Mouse (Mus musculus) midbrain, embryonic 13.5 days (tissue): ENCODE results near the gene Lrrfip2. TPM values are rescaled to one million over a fixed set of nuclear protein-coding genes. Genes with fewer than 3 reads are reported as not detected.
A peak's percentile ranks its signal among the peaks of the same experiment; 100 is the strongest.

Experiments used
- ATAC-seq: fragments of 200-750 bp; cut with Nextera tagmentation; 2 replicates; pipeline ENCODE4 v1.8.0; 2017; ENCODE audit warnings: mild to moderate bottlenecking, moderate TSS enrichment, moderate library complexity
- H3K27ac ChIP-seq: fragments of 300-500 bp; sonication (generic); 2 replicates; pipeline ENCODE4 v1.5.1; 2015; ENCODE audit warnings: inconsistent platforms, mild to moderate bottlenecking, moderate library complexity
- H3K27me3 ChIP-seq: fragments of 300-500 bp; sonication (generic); 2 replicates; pipeline ENCODE4 v1.6.1; 2015; ENCODE audit warnings: mild to moderate bottlenecking, inconsistent platforms
- H3K36me3 ChIP-seq: fragments of 300-500 bp; sonication (generic); 2 replicates; pipeline ENCODE4 v1.6.1; 2015; ENCODE audit warnings: mild to moderate bottlenecking, inconsistent platforms
- H3K4me1 ChIP-seq: fragments of 300-500 bp; sonication (generic); replicated peaks from 2 replicates; pipeline ENCODE4 v1.6.1; 2015; ENCODE audit warnings: inconsistent platforms
- H3K4me2 ChIP-seq: fragments of 300-500 bp; sonication (generic); replicated peaks from 2 replicates; pipeline ENCODE4 v1.6.1; 2015; ENCODE audit warnings: moderate library complexity, mild to moderate bottlenecking, inconsistent platforms
- H3K4me3 ChIP-seq: fragments of 300-500 bp; sonication (generic); replicated peaks from 2 replicates; pipeline ENCODE4 v1.5.1; 2015; ENCODE audit warnings: mild to moderate bottlenecking, inconsistent platforms
- H3K9ac ChIP-seq: fragments of 300-500 bp; sonication (generic); replicated peaks from 2 replicates; pipeline ENCODE4 v1.6.1; 2015; ENCODE audit warnings: mild to moderate bottlenecking, inconsistent platforms
- H3K9me3 ChIP-seq: fragments of 300-500 bp; sonication (generic); 2 replicates; pipeline ENCODE4 v1.6.1; 2016; ENCODE audit warnings: mild to moderate bottlenecking, inconsistent platforms
- WGBS: fragments of 180-500 bp; shearing (Covaris S2); methylation state at CpG from one replicate; pipeline ENCODE4 v1.1.7; 2015; 5-methylcytosine and 5-hydroxymethylcytosine counted together
- polyA plus RNA-seq: library from polyadenylated mRNA; unstranded; fragments of >200 nt; fragmentation: Nextera tagmentation; extraction: Ambion mirVana; gene quantifications from 2 replicates; pipeline ENCODE4 v1.2.1, GENCODE M21; 2015

Gene Lrrfip2
- polyA plus RNA-seq, 1 experiment from 2014 or later, result 47.6 TPM

DNA sequence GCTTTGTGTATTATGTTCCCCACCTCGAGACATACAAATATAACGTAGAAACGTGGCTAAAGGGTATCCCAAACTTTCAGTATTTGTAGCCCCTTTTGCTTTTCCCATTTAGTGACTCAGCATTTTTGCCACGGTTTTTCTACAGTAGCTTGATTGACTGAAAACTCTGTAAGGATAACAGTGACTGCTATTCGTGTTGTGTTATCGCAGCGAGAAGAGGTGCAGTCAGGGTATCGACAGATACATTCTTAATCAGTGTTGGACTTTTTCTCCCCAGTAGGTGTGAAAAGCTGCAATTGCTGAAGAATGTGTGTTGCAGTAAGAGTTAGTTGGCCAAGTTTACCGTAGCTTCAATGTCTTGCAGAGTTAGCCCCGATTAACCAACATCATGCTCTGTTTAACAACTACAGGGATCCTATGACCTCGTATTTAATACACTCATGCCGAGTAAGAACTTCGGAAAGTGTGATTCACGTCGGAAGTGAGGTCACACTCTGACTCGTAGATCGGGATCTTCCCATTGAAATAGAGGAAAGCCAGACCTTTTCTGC lies 1.6 kb downstream of the Lrrfip2 start:
- no peak for ATAC-seq
- Histone ChIP-seq H3K4me1 (peaks cover 25% of the 10 kb centered on the region), H3K9ac (peak overlapping the region; percentile 87), H3K4me2 (peak overlapping the region; percentile 76), H3K27me3 (no peaks in the 10 kb centered on the region), H3K4me3 (peak overlapping the region; percentile 90), H3K9me3 (no peaks in the 10 kb centered on the region), H3K27ac (no peak overlapping the region; the same call in 1 of the 2 replicates), H3K36me3 (no peaks in the 10 kb centered on the region)
- WGBS, result 19% methylated on average over 17 of the region's 17 CpGs

DNA sequence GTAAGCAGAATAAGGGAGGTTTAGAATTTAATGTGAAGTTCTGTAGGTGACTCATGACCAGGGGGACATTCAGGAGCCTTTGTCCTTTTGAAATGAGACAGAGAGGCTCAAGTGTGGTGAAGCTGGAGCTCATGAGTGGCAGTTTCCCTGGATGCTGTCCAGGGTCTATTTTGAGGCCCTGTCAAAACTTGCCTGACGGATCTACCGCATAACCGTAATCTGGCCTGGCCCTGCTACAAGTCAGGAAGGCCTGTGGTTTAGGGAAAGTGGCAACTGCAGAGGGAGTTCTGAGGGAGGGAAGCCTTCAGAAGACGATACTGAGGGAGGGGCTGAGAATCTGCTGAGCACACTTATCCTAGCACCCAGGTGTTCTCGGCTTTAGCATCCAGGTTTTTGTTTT lies 5.1 kb downstream of the Lrrfip2 start:
- Histone ChIP-seq H3K27me3 (no peaks in the 10 kb centered on the region), H3K4me2 (no peak overlapping the region), H3K9ac (no peak overlapping the region), H3K9me3 (no peaks in the 10 kb centered on the region), H3K27ac (no peak overlapping the region), H3K36me3 (no peaks in the 10 kb centered on the region), H3K4me3 (no peak overlapping the region), H3K4me1 (peaks cover 22% of the 10 kb centered on the region)
- no peak for ATAC-seq
- WGBS, result 89% methylated on average over 5 of the region's 5 CpGs

DNA sequence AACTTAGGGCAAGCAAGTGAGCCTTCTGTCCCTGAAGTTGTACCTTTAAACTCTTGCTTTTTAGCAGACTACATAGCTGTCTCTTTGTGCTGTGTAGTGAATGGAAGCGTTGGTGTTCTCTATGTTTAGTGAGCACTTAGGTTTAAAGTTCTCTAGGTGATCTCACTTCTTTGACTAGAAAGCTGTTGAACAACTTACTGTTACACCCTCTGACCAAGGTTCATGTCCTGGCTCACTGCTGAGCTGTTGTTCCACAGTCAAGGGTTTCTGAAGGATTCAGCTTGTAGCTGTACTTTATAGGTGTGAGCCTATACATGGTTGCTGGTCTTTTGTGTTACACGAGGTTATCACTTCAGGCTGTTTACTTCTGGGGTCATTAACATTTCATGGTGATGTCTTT lies 5.9 kb downstream of the Lrrfip2 start:
- Histone ChIP-seq H3K36me3 (no peaks in the 10 kb centered on the region), H3K4me2 (no peak overlapping the region), H3K9me3 (no peaks in the 10 kb centered on the region), H3K9ac (no peak overlapping the region), H3K4me3 (no peak overlapping the region), H3K27me3 (no peaks in the 10 kb centered on the region), H3K4me1 (peaks cover 21% of the 10 kb centered on the region), H3K27ac (no peak overlapping the region)
- WGBS, result 79% methylated on average over 2 of the region's 2 CpGs
- no peak for ATAC-seq

DNA sequence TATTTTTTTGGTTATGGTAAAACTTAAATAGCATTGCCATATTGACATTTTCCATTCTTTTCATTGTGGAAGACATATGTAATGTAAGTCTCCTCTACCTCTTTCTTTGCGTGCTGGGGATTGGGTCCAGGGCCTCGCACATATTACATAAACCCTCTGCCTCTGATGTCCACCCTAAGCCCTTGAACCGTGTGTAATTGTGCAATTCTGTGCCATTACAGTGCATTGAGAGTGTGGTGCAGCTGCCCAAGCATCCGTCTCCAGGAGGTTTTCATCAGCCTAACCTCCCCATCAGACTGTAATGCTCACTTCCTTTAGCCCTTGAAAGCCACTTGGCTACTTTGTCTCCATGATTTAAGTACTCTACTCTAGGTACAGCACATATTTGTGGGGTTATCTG lies 7.0 kb downstream of the Lrrfip2 start:
- Histone ChIP-seq H3K36me3 (no peaks in the 10 kb centered on the region), H3K4me1 (peaks cover 12% of the 10 kb centered on the region), H3K4me3 (no peak overlapping the region), H3K27me3 (no peaks in the 10 kb centered on the region), H3K4me2 (no peak overlapping the region), H3K27ac (no peak overlapping the region), H3K9ac (no peak overlapping the region), H3K9me3 (no peaks in the 10 kb centered on the region)
- no peak for ATAC-seq
- 78% methylated on average over 4 of the region's 4 CpGs for WGBS

DNA sequence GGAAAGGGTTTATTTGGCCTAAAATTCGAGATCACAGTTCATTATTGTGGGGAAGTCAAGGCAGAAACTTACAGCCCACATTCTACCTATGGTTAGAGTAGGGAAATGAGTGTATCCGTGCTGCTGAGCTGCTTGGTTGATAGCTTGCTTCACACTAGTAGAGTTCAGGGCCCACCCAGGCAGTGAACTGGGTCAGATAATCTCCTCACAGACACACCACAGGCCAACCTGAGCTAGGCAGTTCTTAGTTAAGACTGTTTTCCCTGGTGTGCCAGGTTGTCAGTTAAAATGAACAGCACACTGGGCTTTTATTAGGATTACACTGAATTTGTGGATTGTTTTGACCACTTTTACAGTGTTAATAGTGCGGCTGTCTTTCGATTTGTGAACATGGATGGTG lies 9.3 kb downstream of the Lrrfip2 start:
- Histone ChIP-seq H3K27ac (no peak overlapping the region), H3K9ac (no peak overlapping the region), H3K4me2 (no peak overlapping the region), H3K9me3 (no peaks in the 10 kb centered on the region), H3K36me3 (no peaks in the 10 kb centered on the region), H3K27me3 (no peaks in the 10 kb centered on the region), H3K4me1 (0 out of 2 replicates have a peak, but pooled peaks cover 3% of the 10 kb centered on the region), H3K4me3 (no peak overlapping the region)
- WGBS, result 84% methylated on average over 4 of the region's 4 CpGs
- ATAC-seq, result no peak

DNA sequence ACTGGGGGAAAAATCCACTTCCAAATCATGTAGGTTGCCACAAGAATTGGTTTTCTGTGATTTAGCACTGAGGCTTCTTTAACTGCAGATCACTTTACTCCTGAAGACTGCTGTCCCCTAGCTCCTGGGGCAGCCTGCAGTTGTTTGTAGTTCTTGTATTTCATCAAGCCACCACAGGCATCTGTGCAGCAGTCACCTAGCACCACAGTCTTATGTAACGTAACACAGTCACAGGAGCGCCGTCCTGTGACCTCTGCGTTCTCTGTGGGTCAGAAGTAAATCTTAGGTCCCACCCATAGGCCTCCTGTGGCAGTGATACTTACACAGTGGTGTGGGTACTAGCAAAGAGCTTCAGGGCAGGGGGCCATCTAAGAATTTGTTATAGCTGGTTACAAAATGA lies 10.4 kb downstream of the Lrrfip2 start:
- Histone ChIP-seq H3K4me1 (0 out of 2 replicates have a peak, but pooled peaks cover 3% of the 10 kb centered on the region), H3K36me3 (no peaks in the 10 kb centered on the region), H3K27ac (no peak overlapping the region), H3K9me3 (no peaks in the 10 kb centered on the region), H3K27me3 (no peaks in the 10 kb centered on the region), H3K9ac (no peak overlapping the region), H3K4me2 (no peak overlapping the region), H3K4me3 (no peak overlapping the region)
- 88% methylated on average over 4 of the region's 4 CpGs for WGBS
- ATAC-seq, result no peak

DNA sequence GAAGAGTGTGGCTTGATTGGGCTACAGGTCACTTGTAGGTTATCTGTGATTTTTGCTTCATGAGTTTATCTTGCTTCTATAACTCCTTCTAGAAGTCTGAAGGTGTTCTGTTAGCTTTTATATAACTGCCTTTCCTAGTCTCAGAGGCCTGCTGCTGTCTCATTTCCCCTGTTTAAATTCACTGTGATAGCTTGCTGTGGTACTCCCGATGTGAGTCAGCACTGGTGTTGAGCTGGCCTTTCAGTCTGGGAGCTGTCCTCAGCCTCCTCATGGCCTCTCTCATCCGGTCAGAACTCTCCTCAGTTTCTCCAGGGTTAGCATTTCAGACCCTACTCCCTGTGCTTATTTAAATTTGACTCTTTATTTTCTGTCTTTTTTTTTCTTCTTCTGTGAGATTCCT lies 12.7 kb downstream of the Lrrfip2 start:
- Histone ChIP-seq H3K27ac (no peak overlapping the region), H3K9ac (no peak overlapping the region), H3K27me3 (no peaks in the 10 kb centered on the region), H3K9me3 (no peaks in the 10 kb centered on the region), H3K4me1 (no peaks in the 10 kb centered on the region), H3K4me2 (no peak overlapping the region), H3K36me3 (no peaks in the 10 kb centered on the region), H3K4me3 (no peak overlapping the region)
- ATAC-seq, result no peak
- WGBS, result 91% methylated on average over 2 of the region's 2 CpGs

DNA sequence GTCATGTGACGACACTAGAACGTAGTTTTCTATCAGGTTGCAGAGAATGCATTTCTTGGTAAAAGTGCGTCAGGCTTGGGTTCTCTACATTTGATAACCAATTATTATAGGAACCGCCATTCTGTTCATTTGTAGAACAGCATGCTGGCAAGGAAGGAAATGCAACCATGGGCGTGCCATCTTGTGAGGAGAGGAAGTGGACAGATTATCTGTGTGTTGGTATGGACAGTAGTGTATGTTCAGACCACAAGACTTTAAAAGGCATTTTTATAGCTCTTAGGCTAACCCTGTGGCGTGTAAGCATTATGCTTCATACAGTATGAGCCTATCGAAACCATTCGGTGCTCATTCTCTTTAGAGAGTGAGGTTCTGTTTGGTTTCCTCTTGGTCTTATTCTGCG lies 20.8 kb downstream of the Lrrfip2 start:
- H3K9me3 ChIP-seq, result no peaks in the 10 kb centered on the region
- no peak for ATAC-seq
- no peak overlapping the region for H3K4me3 ChIP-seq
- no peak overlapping the region for H3K27ac ChIP-seq
- 96% methylated on average over 9 of the region's 9 CpGs for WGBS
- H3K27me3 ChIP-seq, result no peaks in the 10 kb centered on the region
- no peak overlapping the region for H3K9ac ChIP-seq
- no peak overlapping the region for H3K4me2 ChIP-seq
- no peaks in the 10 kb centered on the region for H3K4me1 ChIP-seq
- H3K36me3 ChIP-seq, result peaks cover 5% of the 10 kb centered on the region; the same call in 1 of the 2 replicates

DNA sequence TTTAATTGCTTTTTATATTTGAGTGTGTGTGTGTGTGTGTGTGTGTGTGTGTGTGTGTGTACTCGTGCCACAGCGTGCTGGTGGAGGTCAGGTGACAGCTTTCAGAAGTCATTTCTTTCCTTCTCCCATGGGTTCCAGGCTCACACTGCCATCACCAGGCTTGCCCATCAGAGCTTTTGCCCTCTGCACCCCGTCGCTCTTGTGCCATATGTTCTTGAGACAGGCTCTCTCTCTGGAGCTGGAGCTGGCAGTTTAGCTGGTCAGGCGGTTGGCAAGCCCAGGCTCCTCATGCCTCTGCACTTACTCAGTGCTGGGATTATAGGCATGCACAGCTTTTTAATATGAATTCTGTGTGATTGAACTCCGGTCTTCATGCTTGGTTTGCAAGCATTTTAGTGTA lies 25.3 kb downstream of the Lrrfip2 start:
- Histone ChIP-seq H3K27ac (no peak overlapping the region), H3K4me2 (no peak overlapping the region), H3K9ac (no peak overlapping the region), H3K36me3 (peaks cover 9% of the 10 kb centered on the region; the same call in 1 of the 2 replicates), H3K4me1 (no peaks in the 10 kb centered on the region), H3K27me3 (no peaks in the 10 kb centered on the region), H3K9me3 (no peaks in the 10 kb centered on the region), H3K4me3 (no peak overlapping the region)
- ATAC-seq, result no peak
- WGBS, result 87% methylated on average over 6 of the region's 6 CpGs

DNA sequence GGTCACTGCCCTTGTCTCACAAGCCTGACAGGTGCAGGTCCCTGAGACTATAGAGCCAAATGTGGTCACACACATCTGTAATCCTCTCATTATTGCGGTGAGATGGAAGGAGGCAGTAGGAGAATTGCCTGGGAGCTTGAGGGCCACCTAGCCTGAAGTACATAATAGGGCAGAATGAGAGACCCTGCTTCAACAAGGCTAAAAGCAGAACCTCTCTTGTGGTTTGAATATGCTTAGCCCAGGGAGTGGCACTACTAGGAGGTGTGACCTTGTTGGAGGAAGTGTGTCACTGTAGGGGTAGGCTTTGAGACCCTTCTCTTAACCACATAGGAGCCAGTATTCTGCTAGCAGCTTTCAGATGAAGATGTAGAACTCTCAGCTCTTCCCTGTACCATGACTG lies 26.0 kb downstream of the Lrrfip2 start:
- H3K4me2 ChIP-seq, result no peak overlapping the region
- H3K4me3 ChIP-seq, result no peak overlapping the region
- H3K9ac ChIP-seq, result no peak overlapping the region
- H3K36me3 ChIP-seq, result peaks cover 9% of the 10 kb centered on the region; the same call in 1 of the 2 replicates
- 97% methylated on average over 1 of the region's 1 CpGs for WGBS
- no peaks in the 10 kb centered on the region for H3K27me3 ChIP-seq
- no peak overlapping the region for H3K27ac ChIP-seq
- no peak for ATAC-seq
- H3K9me3 ChIP-seq, result no peaks in the 10 kb centered on the region
- H3K4me1 ChIP-seq, result no peaks in the 10 kb centered on the region

DNA sequence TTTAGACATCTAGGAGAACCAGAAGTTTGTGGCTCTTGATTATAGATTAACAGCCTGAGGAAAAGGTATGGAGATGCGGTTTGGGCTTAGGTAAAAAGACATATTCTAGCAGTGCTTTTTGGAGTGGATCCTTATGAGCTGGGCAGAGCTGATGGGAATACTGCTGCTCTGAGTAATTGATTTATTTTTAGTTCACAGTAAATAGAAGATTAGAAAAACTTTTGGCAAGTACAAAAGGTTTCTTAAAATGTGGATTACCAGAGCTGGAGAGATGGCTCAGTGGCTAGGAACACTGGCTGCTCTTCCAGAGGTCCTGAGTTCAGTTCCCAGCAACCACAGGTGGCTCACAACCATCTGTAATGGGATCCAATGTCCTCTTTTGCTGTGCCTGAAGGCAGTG lies 27.3 kb downstream of the Lrrfip2 start:
- H3K27me3 ChIP-seq, result no peaks in the 10 kb centered on the region
- WGBS, result 93% methylated on average over 1 of the region's 1 CpGs
- H3K27ac ChIP-seq, result no peak overlapping the region
- peaks cover 9% of the 10 kb centered on the region; the same call in 1 of the 2 replicates for H3K36me3 ChIP-seq
- no peak for ATAC-seq
- no peak overlapping the region for H3K9ac ChIP-seq
- no peaks in the 10 kb centered on the region for H3K9me3 ChIP-seq
- H3K4me3 ChIP-seq, result no peak overlapping the region
- H3K4me2 ChIP-seq, result no peak overlapping the region
- H3K4me1 ChIP-seq, result no peaks in the 10 kb centered on the region

DNA sequence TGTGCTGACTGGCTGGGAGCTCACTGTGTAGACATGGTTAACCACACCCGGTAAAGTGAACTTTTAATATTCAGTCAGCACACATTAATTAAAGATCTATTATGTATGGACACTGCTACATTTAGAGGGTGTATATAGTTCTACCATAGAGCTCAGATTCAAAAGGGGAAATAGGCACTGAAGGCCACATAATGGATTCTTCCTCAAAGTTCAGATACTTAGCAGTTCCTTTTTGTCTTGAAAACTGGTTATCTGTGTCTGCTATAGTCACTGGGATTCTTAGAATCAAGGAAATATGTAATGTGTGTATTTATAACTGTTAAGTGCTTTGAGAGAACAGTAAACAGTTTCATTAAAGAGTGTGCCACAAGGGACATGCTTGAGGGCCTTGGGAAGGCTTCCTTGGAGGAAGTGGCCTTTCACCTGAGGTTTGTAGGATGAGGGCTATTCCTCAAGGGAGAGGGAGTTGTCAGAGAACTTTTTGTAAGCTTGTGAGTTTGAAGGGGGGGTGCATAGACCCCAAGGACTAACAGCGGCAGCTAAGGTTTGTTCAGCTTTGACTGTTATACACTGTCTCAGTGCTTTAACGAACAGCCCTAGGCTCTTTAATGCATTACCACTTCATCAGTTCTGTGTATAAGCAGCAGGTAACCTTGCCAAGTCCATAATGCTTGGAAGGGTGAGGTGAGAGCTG lies 28.3 kb downstream of the Lrrfip2 start:
- no peak overlapping the region for H3K4me3 ChIP-seq
- no peak for ATAC-seq
- H3K36me3 ChIP-seq, result peaks cover 9% of the 10 kb centered on the region; the same call in 1 of the 2 replicates
- no peaks in the 10 kb centered on the region for H3K4me1 ChIP-seq
- H3K4me2 ChIP-seq, result no peak overlapping the region
- H3K9ac ChIP-seq, result no peak overlapping the region
- H3K27ac ChIP-seq, result no peak overlapping the region
- 92% methylated on average over 3 of the region's 3 CpGs for WGBS
- H3K9me3 ChIP-seq, result no peaks in the 10 kb centered on the region
- H3K27me3 ChIP-seq, result no peaks in the 10 kb centered on the region
